Mouse (Mus musculus) ES-E14 (cell line): ENCODE measurements around the gene Zfp385c. TPM values are rescaled to one million over a fixed set of nuclear protein-coding genes. Genes with fewer than 3 reads are reported as not detected.

Source experiments
- DNase-seq: peaks from one replicate; pipeline ENCODE4 v3.0.0-alpha.2; 2013; ENCODE audit warnings: low read depth, low spot score
- H3K27ac ChIP-seq: 2 replicates; pipeline ENCODE4 v1.5.1; 2012; ENCODE audit warnings: low read depth, mild to moderate bottlenecking, low read length, moderate library complexity, mixed read lengths; ENCODE audit not compliant: poor library complexity, insufficient read depth, severe bottlenecking
- H3K36me3 ChIP-seq: 2 replicates; pipeline ENCODE4 v1.6.1; 2012; ENCODE audit warnings: mild to moderate bottlenecking, low read length, moderate library complexity, mixed read lengths; ENCODE audit not compliant: control insufficient read depth, poor library complexity, insufficient read depth, severe bottlenecking
- H3K4me1 ChIP-seq, 2 experiments: fragments of 150-350 bp in 1 of 2; sonication (generic) in 1 of 2; 2 replicates each; pipeline ENCODE4 v1.6.1; 2012; ENCODE audit warnings: low read length in 2 of 2, mild to moderate bottlenecking in 1 of 2, mixed read lengths in 1 of 2; ENCODE audit not compliant: control insufficient read depth in 2 of 2, insufficient read depth in 2 of 2, poor library complexity in 1 of 2
- H3K4me3 ChIP-seq, 2 experiments: fragments of 150-350 bp in 1 of 2; sonication (generic) in 1 of 2; 2 replicates each; pipeline ENCODE4 v1.5.1; 2012; ENCODE audit warnings: low read length in 2 of 2, low read depth in 1 of 2, mild to moderate bottlenecking in 1 of 2, mixed read lengths in 1 of 2; ENCODE audit not compliant: insufficient read depth in 1 of 2, poor library complexity in 1 of 2, severe bottlenecking in 1 of 2
- H3K9ac ChIP-seq: 2 replicates; pipeline ENCODE4 v1.6.1; 2012; ENCODE audit warnings: low read depth, mild to moderate bottlenecking, low read length, mixed read lengths; ENCODE audit not compliant: poor library complexity, insufficient read depth, severe bottlenecking
- H3K9me3 ChIP-seq: fragments of 150-350 bp; sonication (generic); 2 replicates; pipeline ENCODE4 v1.6.1; 2012; ENCODE audit warnings: low read depth, mild to moderate bottlenecking, low read length; ENCODE audit not compliant: control insufficient read depth, insufficient read depth
- CHD2 ChIP-seq: IDR thresholded peaks from 2 replicates; pipeline ENCODE4 v1.6.1; 2014; ENCODE audit warnings: mild to moderate bottlenecking, low read depth, low read length, inconsistent platforms
- HCFC1 ChIP-seq: IDR thresholded peaks from 2 replicates; pipeline ENCODE4 v1.6.1; 2012; ENCODE audit warnings: low read length, inconsistent platforms, borderline replicate concordance; ENCODE audit not compliant: insufficient read depth
- MAFK ChIP-seq: IDR thresholded peaks from 2 replicates; pipeline ENCODE4 v1.6.1; 2014; ENCODE audit warnings: mild to moderate bottlenecking, low read depth, low read length, inconsistent platforms; ENCODE audit not compliant: insufficient read depth
- ZC3H11A ChIP-seq: IDR thresholded peaks from 2 replicates; pipeline ENCODE4 v1.6.1; 2012; ENCODE audit warnings: low read depth, mild to moderate bottlenecking, inconsistent platforms, low read length, borderline replicate concordance
- ZNF384 ChIP-seq: IDR thresholded peaks from 2 replicates; pipeline ENCODE4 v1.6.1; 2012; ENCODE audit warnings: low read depth, low read length, inconsistent platforms
- in situ Hi-C, 2 experiments: fragments of 600-800 bp; cut with MboI; formaldehyde crosslinking; loops; one replicate each; pipeline ENCODE4 v1.15.1; 2025; ENCODE audit warnings: low sequenced_read_pairs in 2 of 2, inconsistent platforms in 1 of 2; ENCODE audit not compliant: unreplicated experiment in 2 of 2
- total RNA-seq: library from RNA; depleted of rRNA; stranded (reverse); fragments of 300-350 nt; gene quantifications from 2 replicates; pipeline ENCODE4 v1.2.3, GENCODE M21; 2012

The Zfp385c gene
- total RNA-seq, 1 experiment: 0.09 TPM

GRCm38 (mm10) chr11:100640159-100640906 lies 51.9 kb downstream of the Zfp385c start:
- H3K9me3 ChIP-seq: no peaks in the 10 kb centered on the region
- no peak overlapping the region for H3K27ac ChIP-seq
- H3K4me1 ChIP-seq: peaks cover 0 to 6% of the 10 kb centered on the region in 2 experiments; a peak in 1 of 4 replicates
- DNase-seq: peak; percentile 62
- H3K4me3 ChIP-seq: peak overlapping the region; percentile 62 to 81
- no peaks in the 10 kb centered on the region for H3K36me3 ChIP-seq
- in situ Hi-C loops: loop anchor here (5.0 kb wide), 1 partner anchor 57 kb away; no protein-coding TSS in a partner anchor
- H3K9ac ChIP-seq: peak overlapping the region; percentile 71
- no peak for TF ChIP-seq ZNF384
- TF ChIP-seq HCFC1: no peak
- TF ChIP-seq CHD2: no peak
- no peak for TF ChIP-seq MAFK
- TF ChIP-seq ZC3H11A: no peak

GRCm38 (mm10) chr11:100634530-100634929 lies 57.7 kb downstream of the Zfp385c start:
- no peak for DNase-seq
- Histone ChIP-seq H3K27ac (no peak overlapping the region), H3K9ac (no peak overlapping the region), H3K9me3 (no peaks in the 10 kb centered on the region), H3K36me3 (no peaks in the 10 kb centered on the region), H3K4me3 (no peak overlapping the region), H3K4me1 (0 out of 4 replicates have a peak, but pooled peaks cover 0 to under 1% of the 10 kb centered on the region in 2 experiments)
- TF ChIP-seq ZNF384: no peak
- in situ Hi-C loops: no loop called here

- Histone ChIP-seq H3K9ac (no peak overlapping the region), H3K4me1 (peaks cover 0 to 7% of the 10 kb centered on the region in 2 experiments; a peak in 2 of 4 replicates), H3K9me3 (no peaks in the 10 kb centered on the region), H3K27ac (no peak overlapping the region), H3K4me3 (no peak overlapping the region), H3K36me3 (peaks cover 19% of the 10 kb centered on the region)
- DNase-seq: no peak
- TF ChIP-seq ZC3H11A: no peak
- no peak for TF ChIP-seq HCFC1
- TF ChIP-seq ZNF384: no peak
- no peak for TF ChIP-seq MAFK
- TF ChIP-seq CHD2: no peak
- in situ Hi-C loops: no loop called here
These were observed 63.3 kb downstream of the Zfp385c start for GRCm38 (mm10) chr11:100628862-100629352.

- no peak for DNase-seq
- TF ChIP-seq CHD2: no peak
- TF ChIP-seq HCFC1: no peak
- TF ChIP-seq MAFK: no peak
- no peak for TF ChIP-seq ZC3H11A
- TF ChIP-seq ZNF384: no peak
- H3K4me1 ChIP-seq: peaks cover 0 to 8% of the 10 kb centered on the region in 2 experiments; a peak in 2 of 4 replicates
- peaks cover 19% of the 10 kb centered on the region for H3K36me3 ChIP-seq
- in situ Hi-C loops: no loop called here
- no peak overlapping the region for H3K9ac ChIP-seq
- H3K9me3 ChIP-seq: no peaks in the 10 kb centered on the region
- no peak overlapping the region for H3K4me3 ChIP-seq
- no peak overlapping the region for H3K27ac ChIP-seq
These were observed 64.2 kb downstream of the Zfp385c start for GRCm38 (mm10) chr11:100628056-100628455.
